Mouse (Mus musculus): ENCODE results near the gene Mtus2. TPM values are rescaled to one million over a fixed set of nuclear protein-coding genes. Genes with fewer than 3 reads are reported as not detected.
"Not testable (repeated sequence)": the region's sequence is repeated elsewhere in the genome, so short reads cannot be mapped to it uniquely, and the experiment has no call there.

The Mtus2 gene
- total RNA-seq, 1 experiment: 11.0 TPM

- Histone ChIP-seq H3K27ac (ENCODE audit: insufficient read depth, low read depth, low read length, poor library complexity, severe bottlenecking) (no peak overlapping the region), H3K9me3 (ENCODE audit: control insufficient read depth, insufficient read depth, low read depth, low read length) (no peaks in the 10 kb centered on the region), H3K4me3 (ENCODE audit: insufficient read depth in 1 of 2, low read depth in 1 of 2, low read length in 2 of 2, poor library complexity in 1 of 2, severe bottlenecking in 1 of 2) (no peak overlapping the region), H3K9ac (ENCODE audit: insufficient read depth, low read depth, low read length, poor library complexity, severe bottlenecking) (no peak overlapping the region), H3K36me3 (ENCODE audit: control insufficient read depth, insufficient read depth, low read length, poor library complexity, severe bottlenecking) (no peaks in the 10 kb centered on the region; the same call in 1 of the 2 replicates), H3K4me1 (ENCODE audit: control insufficient read depth in 2 of 2, insufficient read depth in 2 of 2, low read length in 2 of 2, poor library complexity in 1 of 2) (peaks cover 0 to 3% of the 10 kb centered on the region in 2 experiments; a peak in 1 of 4 replicates)
- in situ Hi-C loops (cut with MboI; ENCODE audit: low sequenced_read_pairs in 2 of 2, unreplicated experiment in 2 of 2): loop anchor here in 1 of 2 experiments (5.0 kb wide), 1 partner anchor 127 kb away; no protein-coding TSS in a partner anchor
- peak; percentile 51; the same call in 1 of the 2 replicates for TF ChIP-seq ZC3H11A (IDR thresholded peaks at IDR 0.05; ENCODE audit: borderline replicate concordance, low read depth, low read length)
- no peak for TF ChIP-seq ZNF384 (IDR thresholded peaks at IDR 0.05; ENCODE audit: low read depth, low read length)
- DNase-seq (ENCODE audit: low read depth, low spot score): peak; percentile 59
These were observed 368.3 kb downstream of the Mtus2 start for GRCm38 (mm10) chr5:148325317-148325885.

GRCm38 (mm10) chr5:148326295-148326694 is 369.2 kb downstream of the Mtus2 start:
- not testable (repeated sequence) for H3K9ac ChIP-seq (ENCODE audit: insufficient read depth, low read depth, low read length, poor library complexity, severe bottlenecking); H3K27ac ChIP-seq (ENCODE audit: insufficient read depth, low read depth, low read length, poor library complexity, severe bottlenecking); H3K4me1 ChIP-seq (ENCODE audit: control insufficient read depth in 2 of 2, insufficient read depth in 2 of 2, low read length in 2 of 2, poor library complexity in 1 of 2); H3K9me3 ChIP-seq (ENCODE audit: control insufficient read depth, insufficient read depth, low read depth, low read length); DNase-seq (ENCODE audit: low read depth, low spot score); H3K4me3 ChIP-seq (ENCODE audit: insufficient read depth in 1 of 2, low read depth in 1 of 2, low read length in 2 of 2, poor library complexity in 1 of 2, severe bottlenecking in 1 of 2); H3K36me3 ChIP-seq (ENCODE audit: control insufficient read depth, insufficient read depth, low read length, poor library complexity, severe bottlenecking)
- in situ Hi-C loops (cut with MboI; ENCODE audit: low sequenced_read_pairs in 2 of 2, unreplicated experiment in 2 of 2): loop anchor here in 1 of 2 experiments (5.0 kb wide), 1 partner anchor 126 kb away; no protein-coding TSS in a partner anchor

- in situ Hi-C loops (cut with MboI; ENCODE audit: low sequenced_read_pairs in 2 of 2, unreplicated experiment in 2 of 2): loop anchor here in 1 of 2 experiments (5.0 kb wide), 1 partner anchor 123 kb away; no protein-coding TSS in a partner anchor
- Histone ChIP-seq H3K36me3 (ENCODE audit: control insufficient read depth, insufficient read depth, low read length, poor library complexity, severe bottlenecking) (peaks cover 18% of the 10 kb centered on the region; the same call in 1 of the 2 replicates), H3K4me3 (ENCODE audit: insufficient read depth in 1 of 2, low read depth in 1 of 2, low read length in 2 of 2, poor library complexity in 1 of 2, severe bottlenecking in 1 of 2) (no peak overlapping the region), H3K27ac (ENCODE audit: insufficient read depth, low read depth, low read length, poor library complexity, severe bottlenecking) (no peak overlapping the region), H3K9ac (ENCODE audit: insufficient read depth, low read depth, low read length, poor library complexity, severe bottlenecking) (no peak overlapping the region), H3K4me1 (ENCODE audit: control insufficient read depth in 2 of 2, insufficient read depth in 2 of 2, low read length in 2 of 2, poor library complexity in 1 of 2) (peaks cover 0 to 4% of the 10 kb centered on the region in 2 experiments; a peak in 1 of 4 replicates), H3K9me3 (ENCODE audit: control insufficient read depth, insufficient read depth, low read depth, low read length) (no peaks in the 10 kb centered on the region)
- TF ChIP-seq HCFC1 (IDR thresholded peaks at IDR 0.05; ENCODE audit: borderline replicate concordance, insufficient read depth, low read length): no peak
- DNase-seq (ENCODE audit: low read depth, low spot score): no peak
These were observed 371.9 kb downstream of the Mtus2 start for GRCm38 (mm10) chr5:148328982-148329381.

GRCm38 (mm10) chr5:148331229-148331776 is 374.2 kb downstream of the Mtus2 start:
- H3K36me3 ChIP-seq (ENCODE audit: control insufficient read depth, insufficient read depth, low read length, poor library complexity, severe bottlenecking): peaks cover 27% of the 10 kb centered on the region; the same call in 1 of the 2 replicates
- no peak overlapping the region for H3K9ac ChIP-seq (ENCODE audit: insufficient read depth, low read depth, low read length, poor library complexity, severe bottlenecking)
- H3K4me1 ChIP-seq (ENCODE audit: control insufficient read depth in 2 of 2, insufficient read depth in 2 of 2, low read length in 2 of 2, poor library complexity in 1 of 2): peaks cover 0 to 4% of the 10 kb centered on the region in 2 experiments; a peak in 1 of 4 replicates
- no peaks in the 10 kb centered on the region for H3K9me3 ChIP-seq (ENCODE audit: control insufficient read depth, insufficient read depth, low read depth, low read length)
- no peak overlapping the region for H3K4me3 ChIP-seq (ENCODE audit: insufficient read depth in 1 of 2, low read depth in 1 of 2, low read length in 2 of 2, poor library complexity in 1 of 2, severe bottlenecking in 1 of 2)
- no peak overlapping the region for H3K27ac ChIP-seq (ENCODE audit: insufficient read depth, low read depth, low read length, poor library complexity, severe bottlenecking)
- no peak for DNase-seq (ENCODE audit: low read depth, low spot score)
- TF ChIP-seq ZC3H11A (IDR thresholded peaks at IDR 0.05; ENCODE audit: borderline replicate concordance, low read depth, low read length): no peak
- no peak for TF ChIP-seq ZNF384 (IDR thresholded peaks at IDR 0.05; ENCODE audit: low read depth, low read length)
- TF ChIP-seq MAFK (IDR thresholded peaks at IDR 0.05; ENCODE audit: insufficient read depth, low read depth, low read length): no peak
- no peak for TF ChIP-seq CHD2 (IDR thresholded peaks at IDR 0.05; ENCODE audit: low read depth, low read length)
- no peak for TF ChIP-seq HCFC1 (IDR thresholded peaks at IDR 0.05; ENCODE audit: borderline replicate concordance, insufficient read depth, low read length)
- in situ Hi-C loops (cut with MboI; ENCODE audit: low sequenced_read_pairs in 2 of 2, unreplicated experiment in 2 of 2): no loop called here
